Mouse (Mus musculus) heart, adult 2 months (tissue): ENCODE measurements at regions not wholly inside any gene's neighbourhood (a gene's known extent, or its start where the extent isn't known, plus 50 kb on each side); places are given as distances from the start of the nearest gene placed in this dataset.

Experiments used
- CTCF ChIP-seq: fragments of 200-600 bp; IDR thresholded peaks from 2 replicates; pipeline ENCODE4 v1.8.1; 2022; ENCODE audit warnings: antibody characterized with exemption, mild to moderate bottlenecking, moderate library complexity
- EP300 ChIP-seq: fragments of 200-500 bp; IDR thresholded peaks from 2 replicates; pipeline ENCODE4 v1.6.1; 2011; ENCODE audit warnings: low read depth, low read length, control low read depth; ENCODE audit not compliant: insufficient read depth
- POLR2A ChIP-seq: fragments of 200-500 bp; IDR thresholded peaks from 2 replicates; pipeline ENCODE4 v1.6.1; 2011; ENCODE audit warnings: mild to moderate bottlenecking, low read depth, low read length, control low read depth; ENCODE audit not compliant: insufficient read depth

DNA sequence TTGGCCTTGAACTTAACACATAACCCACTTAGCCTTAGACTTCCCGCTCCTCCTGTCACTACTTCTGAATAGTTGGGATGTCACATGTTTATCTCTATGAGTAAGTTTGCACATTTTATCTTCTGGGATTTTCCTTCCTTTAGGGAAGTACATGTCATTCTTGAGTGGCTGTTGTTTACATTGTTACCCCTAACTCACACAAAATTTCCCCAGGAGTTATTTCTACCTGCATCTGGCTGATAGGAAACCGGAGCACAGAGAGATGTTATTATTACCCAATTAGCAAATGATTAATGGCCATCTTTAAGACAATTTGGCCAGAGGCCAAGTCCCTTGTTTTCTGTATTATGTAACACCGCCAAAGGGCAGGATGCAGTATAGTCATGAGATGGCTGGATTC is 140.9 kb downstream of the Cemip2 start:
- TF ChIP-seq POLR2A (no peak), CTCF (no peak), EP300 (no peak)
